Mouse (Mus musculus): Measurements from ENCODE around the gene Aldh4a1.

GRCm38 (mm10) chr4:139641829-139642425 lies 19.3 kb downstream of the Aldh4a1 start:
- TF ChIP-seq CTCF (IDR thresholded peaks at IDR 0.05; ENCODE audit: low read depth, low read length) (no peak), POLR2A (IDR thresholded peaks at IDR 0.05; ENCODE audit: extremely low read depth, insufficient read depth, low read length) (no peak)
